Mouse (Mus musculus) layer of hippocampus, adult 6 months (tissue): Measurements from ENCODE around the gene Ska2. TPM values are rescaled to one million over a fixed set of nuclear protein-coding genes. Genes with fewer than 3 reads are reported as not detected.

ENCODE experiments used
- long read RNA-seq, 2 experiments: library from polyadenylated mRNA; unstranded; transcript quantifications; one replicate each; pipeline ENCODE4 v2.0.0; 2019 to 2020
- microRNA-seq: library from miRNA; unstranded; fragments of <30 nt; microRNA quantifications from one replicate; pipeline ENCODE4 v1.2.0, GENCODE M21; 2020
- polyA plus RNA-seq: library from polyadenylated mRNA; unstranded; fragments of <200 nt; fragmentation: Nextera tagmentation; gene quantifications from 2 replicates; pipeline ENCODE4 v1.2.3, GENCODE M21; 2021

Gene Ska2
- 6.8 and 8.1 TPM in 2 replicates for polyA plus RNA-seq
- long read RNA-seq, experiment 1, partial matches to known transcripts = 0 of 7 reads
- long read RNA-seq, experiment 1, other reads (novel, unspliced or antisense) = 3 of 7 reads
- long read RNA-seq, experiment 2, transcript Ska2-201 (4 exons, 3,037 nt) = major isoform, 9 of 21 reads
- long read RNA-seq, experiment 2, partial matches to known transcripts = 4 of 21 reads
- long read RNA-seq, experiment 2, other reads (novel, unspliced or antisense) = 8 of 21 reads

DNA sequence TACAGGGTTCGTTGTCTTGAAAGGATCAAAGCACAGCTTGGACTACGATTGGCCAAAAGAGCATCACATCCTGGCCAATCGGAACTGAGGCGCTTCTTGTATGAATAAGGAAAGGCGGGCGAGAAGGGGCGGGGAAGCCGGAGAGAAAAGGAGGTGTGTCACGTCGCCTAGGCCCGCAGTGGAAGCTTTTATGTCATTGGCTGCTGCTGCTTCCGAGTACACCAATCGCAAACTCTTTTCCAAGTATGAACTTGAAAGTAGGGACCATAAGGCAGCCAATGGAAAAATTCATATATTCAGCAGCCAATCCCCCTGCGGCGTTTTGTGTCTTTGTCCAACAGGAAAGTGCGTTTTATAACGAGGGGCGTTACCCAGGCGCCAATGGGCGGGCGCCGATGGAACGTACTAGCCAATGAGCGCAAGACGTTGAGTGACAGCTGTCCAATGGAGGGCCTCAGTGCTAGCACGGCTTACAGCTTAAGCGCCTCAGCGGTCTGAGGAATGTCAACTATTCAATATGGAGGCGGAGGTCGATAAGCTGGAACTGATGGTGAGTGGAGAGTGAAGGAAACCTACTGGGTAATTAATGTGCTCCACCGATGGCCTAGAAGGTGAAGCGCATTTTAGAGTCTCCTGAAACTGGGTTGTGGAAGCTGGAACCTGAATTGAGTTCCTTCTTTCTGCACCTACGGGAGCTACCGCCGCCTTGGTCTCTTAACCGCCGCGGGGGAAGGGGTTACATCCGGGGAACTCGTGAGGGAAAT is at the start of gene Ska2:
Gene Ska2 (plus strand): TSS at position 480 of the 764 bp plus-strand sequence.

DNA sequence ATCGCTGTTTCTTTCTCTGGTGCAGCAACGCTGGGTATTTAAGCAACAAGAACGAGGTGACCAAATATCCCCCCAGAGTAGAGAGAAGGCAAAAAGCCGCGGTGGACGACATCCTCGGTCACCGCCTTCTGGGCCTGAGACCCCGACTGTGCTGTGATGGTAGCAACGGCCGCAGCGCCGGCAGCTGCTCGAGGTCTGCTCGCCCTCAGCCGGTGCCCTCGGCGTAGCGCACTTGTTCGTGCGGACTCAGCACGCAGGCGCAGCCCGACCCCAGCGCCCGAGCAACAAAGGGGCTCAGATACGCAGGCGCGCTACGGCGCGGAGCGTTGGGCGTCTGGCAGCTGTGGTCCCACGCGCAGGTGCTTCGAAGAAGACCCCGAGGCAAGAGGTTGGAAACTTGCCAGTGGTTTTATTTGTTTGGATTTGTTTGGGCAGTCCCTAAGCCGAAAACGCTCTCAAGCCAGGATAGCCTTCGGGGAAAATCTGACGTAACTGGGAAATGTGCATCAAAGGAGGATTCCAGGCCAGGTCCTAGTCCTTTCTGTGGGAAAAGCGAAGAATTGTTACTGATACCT is 35.1 kb upstream of the Ska2 start, which contains the start of gene Gdpd1:
Gene Gdpd1 (minus strand): TSS at position 197 of the 575 bp plus-strand sequence.

DNA sequence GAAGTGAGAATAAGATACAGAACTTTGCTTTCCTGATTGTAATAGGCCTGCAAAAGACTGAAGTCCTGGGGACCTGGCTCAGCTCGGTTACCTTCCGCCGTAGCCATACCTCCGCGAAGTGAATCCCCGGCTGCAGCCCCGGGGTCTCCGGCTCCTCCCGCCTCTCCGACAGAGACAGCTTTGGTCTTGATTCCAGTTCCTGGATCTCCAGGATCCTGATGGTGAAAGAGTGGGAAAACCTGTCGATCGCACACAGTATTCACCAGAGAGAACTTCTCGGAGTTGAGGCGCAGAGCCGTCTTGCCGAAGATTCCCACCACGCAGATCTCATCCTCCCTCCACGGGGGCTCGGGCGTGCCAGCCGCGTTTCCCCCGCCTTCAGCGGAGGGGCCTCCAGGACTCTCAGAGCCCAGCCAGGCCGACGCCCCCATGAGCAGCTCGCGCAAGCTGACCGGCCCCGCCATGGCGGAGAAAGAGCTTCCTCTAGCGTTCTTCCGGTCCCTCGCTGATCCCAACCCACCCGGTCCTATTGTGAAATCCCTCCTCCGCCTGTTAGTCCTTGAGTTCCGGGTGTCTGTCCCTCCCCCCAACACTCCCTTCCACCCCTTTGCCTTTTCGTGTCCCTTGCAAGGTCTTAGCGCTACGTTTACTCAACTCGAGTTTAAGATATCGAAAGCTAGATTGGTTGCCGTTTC is 22.6 kb upstream of the Ska2 start, which contains the start of gene Smg8:
Gene Smg8 (minus strand): TSS at position 485 of the 695 bp plus-strand sequence.

DNA sequence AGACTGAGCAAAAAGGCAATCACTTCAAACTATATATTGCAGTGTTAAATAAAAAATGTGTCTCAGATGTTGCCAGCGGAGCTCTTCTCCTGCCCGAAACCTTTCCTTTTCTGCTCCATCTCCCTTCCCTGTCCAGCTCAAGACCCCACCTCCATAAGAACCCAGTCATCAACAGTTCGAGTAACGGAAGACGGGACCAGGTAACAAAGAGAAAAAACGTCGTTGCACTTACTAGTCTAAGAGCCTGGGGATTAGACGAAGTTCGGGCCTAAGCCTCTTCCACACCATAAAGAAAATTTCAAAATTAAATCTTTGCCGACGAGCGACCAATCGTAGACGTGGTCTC is 652 bp upstream of the Ska2 start, which contains the start of gene Prr11:
Gene Prr11 (minus strand): TSS at position 300 of the 346 bp plus-strand sequence.

DNA sequence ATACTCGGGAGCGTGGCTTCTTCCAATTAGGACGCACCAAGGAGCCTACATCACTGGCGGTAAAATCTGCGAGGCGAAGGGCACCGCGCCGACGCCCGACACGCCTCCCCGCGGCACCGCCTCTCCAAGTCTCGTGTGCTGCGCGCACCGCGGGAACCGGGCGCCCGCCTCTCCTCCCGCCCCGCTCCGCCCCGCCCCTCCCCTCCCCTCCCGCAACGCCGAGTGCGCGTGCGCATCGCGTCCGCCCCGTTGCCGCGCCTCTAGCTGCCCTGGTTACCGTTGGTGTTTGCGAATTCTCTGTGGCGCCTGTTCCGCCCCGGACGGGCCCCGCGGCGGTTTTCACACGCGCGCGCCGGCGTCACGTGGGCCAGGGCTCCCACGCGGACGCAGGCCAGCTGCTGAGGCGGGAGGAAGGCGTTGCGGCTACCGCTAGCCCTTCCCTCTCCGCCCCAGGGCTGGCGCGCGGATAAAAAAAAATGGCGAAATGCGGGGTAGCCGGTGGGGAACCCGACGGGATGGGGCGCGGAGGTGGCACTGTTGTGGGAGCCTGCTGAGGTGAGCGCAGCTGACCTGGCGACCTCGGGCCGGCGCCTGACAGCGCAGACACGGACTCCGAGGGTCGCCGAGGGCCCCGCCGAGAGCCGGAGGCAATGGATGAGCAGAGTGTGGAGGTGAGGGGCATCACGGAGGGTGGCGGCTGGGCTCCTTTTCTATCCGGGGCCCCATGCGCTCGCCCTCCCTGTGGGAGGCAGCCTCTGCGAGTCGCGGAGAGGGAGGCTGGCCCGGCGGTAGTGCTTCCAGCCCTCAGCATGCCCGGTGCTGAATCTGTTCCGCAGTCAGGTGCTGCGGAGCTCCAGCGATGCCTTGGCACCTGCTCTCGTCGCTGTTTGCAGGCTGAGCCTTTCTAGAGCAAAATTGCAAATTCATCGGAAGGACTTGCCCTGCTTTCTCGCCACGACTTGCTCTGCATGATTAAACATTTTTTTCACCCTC is 18.1 kb downstream of the Ska2 start, which contains the start of gene Trim37:
Gene Trim37 (plus strand): TSS at position 254 of the 993 bp plus-strand sequence.

Small RNA genes within 50 kb of the gene (microRNA-seq; reads per million reads assigned to microRNA genes)
- gene Mir301 = 33.5 reads per million, percentile 47 among the genes with 10 or more reads in this experiment

Other genes with a start within 250 kb of the Ska2 start
- gene Ypel2, start 115.5 kb upstream of the Ska2 start, polyA plus RNA-seq = 9.5 and 10.4 TPM in 2 replicates
- gene Gdpd1, start 35.2 kb upstream of the Ska2 start, polyA plus RNA-seq = 47.0 and 49.0 TPM in 2 replicates
- 10.5 and 11.1 TPM in 2 replicates for gene Smg8, start 22.5 kb upstream of the Ska2 start, polyA plus RNA-seq
- 0.09 and 0.10 TPM in 2 replicates for gene Prr11, start 526 bp upstream of the Ska2 start, polyA plus RNA-seq
- 64.8 and 75.8 TPM in 2 replicates for gene Trim37, start 17.8 kb downstream of the Ska2 start, polyA plus RNA-seq
- gene Ppm1e, start 249.8 kb downstream of the Ska2 start, polyA plus RNA-seq = 17.6 and 18.2 TPM in 2 replicates